Mouse (Mus musculus) forebrain, embryonic 14.5 days (tissue): ENCODE data around the gene Tbx10. TPM values are rescaled to one million over a fixed set of nuclear protein-coding genes. Genes with fewer than 3 reads are reported as not detected.

Experiments
- ATAC-seq: fragments of 200-750 bp; cut with Nextera tagmentation; 2 replicates; pipeline ENCODE4 v1.8.0; 2017; ENCODE audit warnings: mild to moderate bottlenecking, moderate library complexity
- DNase-seq: peaks from one replicate; pipeline ENCODE4 v3.0.0-alpha.2; 2015; ENCODE audit warnings: low spot score
- H3K27ac ChIP-seq: fragments of 300-500 bp; sonication (generic); 2 replicates; pipeline ENCODE4 v1.5.1; 2014; ENCODE audit warnings: low read depth, mild to moderate bottlenecking, control low read depth, low read length, moderate library complexity
- H3K27me3 ChIP-seq: fragments of 300-500 bp; sonication (generic); replicated peaks from 2 replicates; pipeline ENCODE4 v1.6.1; 2014; ENCODE audit warnings: low read length, control low read depth, mixed read lengths; ENCODE audit not compliant: control insufficient read depth, insufficient read depth
- H3K36me3 ChIP-seq: fragments of 300-500 bp; sonication (generic); 2 replicates; pipeline ENCODE4 v1.6.1; 2014; ENCODE audit warnings: low read length, control low read depth; ENCODE audit not compliant: control insufficient read depth, insufficient read depth
- H3K4me1 ChIP-seq: fragments of 300-500 bp; sonication (generic); 2 replicates; pipeline ENCODE4 v1.6.1; 2014; ENCODE audit warnings: antibody characterized with exemption, low read length, control low read depth; ENCODE audit not compliant: control insufficient read depth, insufficient read depth
- H3K4me2 ChIP-seq: fragments of 300-500 bp; sonication (generic); 2 replicates; pipeline ENCODE4 v1.6.1; 2014; ENCODE audit warnings: mild to moderate bottlenecking, control low read depth, low read length
- H3K4me3 ChIP-seq: fragments of 300-500 bp; sonication (generic); 2 replicates; pipeline ENCODE4 v1.5.1; 2014; ENCODE audit warnings: low read depth, low read length, control low read depth
- H3K9ac ChIP-seq: fragments of 300-500 bp; sonication (generic); 2 replicates; pipeline ENCODE4 v1.6.1; 2014; ENCODE audit warnings: mild to moderate bottlenecking, low read length, control low read depth, moderate library complexity
- H3K9me3 ChIP-seq: fragments of 300-500 bp; sonication (generic); replicated peaks from 2 replicates; pipeline ENCODE4 v1.6.1; 2016; ENCODE audit warnings: low read length, control low read depth, mixed read lengths; ENCODE audit not compliant: control insufficient read depth
- WGBS: fragments of 180-500 bp; shearing (Covaris S2); extraction: QIAGEN DNeasy Blood & Tissue Kit; methylation state at CpG from one replicate; pipeline ENCODE4 v1.1.7; 2014; 5-methylcytosine and 5-hydroxymethylcytosine counted together
- polyA plus RNA-seq: library from polyadenylated mRNA; unstranded; fragments of >200 nt; fragmentation: Nextera tagmentation; extraction: Ambion mirVana; gene quantifications from 2 replicates; pipeline ENCODE4 v1.2.1, GENCODE M21; 2014

Gene Tbx10
- polyA plus RNA-seq, 1 experiment from 2014 or later: not detected

DNA sequence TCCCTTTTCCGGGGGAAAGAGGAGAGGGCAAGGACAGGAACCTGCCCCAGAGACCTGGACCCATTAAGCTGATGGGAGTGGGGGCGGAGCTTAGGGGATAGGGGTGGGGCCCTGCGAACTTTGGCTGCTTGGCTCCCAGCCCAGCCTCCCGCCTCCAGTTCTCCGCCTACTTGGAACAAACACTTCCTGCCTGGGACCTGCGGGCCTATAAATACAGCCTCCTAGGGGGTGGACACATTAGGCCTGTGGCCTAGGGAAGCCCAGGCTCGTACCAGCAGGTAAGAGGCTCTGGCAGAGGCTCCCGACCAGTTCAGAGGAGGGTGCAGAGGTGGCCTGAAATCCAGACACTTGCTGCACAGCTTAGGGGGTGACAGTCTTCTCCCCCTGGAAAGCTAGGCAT, 6.2 kb upstream of the Tbx10 start, which contains the start of gene Acy3:
Gene Acy3, plus strand, starts transcription at position 237 of the 400 bp plus-strand sequence.
- no peaks in the 10 kb centered on the region for H3K9me3 ChIP-seq
- H3K4me1 ChIP-seq: no peaks in the 10 kb centered on the region
- 18% methylated on average over 8 of the region's 8 CpGs for WGBS
- peak; percentile 33 for DNase-seq
- H3K9ac ChIP-seq: no peak within 1 kb of the TSS
- H3K27me3 ChIP-seq: no peaks in the 10 kb centered on the region
- no peak within 1 kb of the TSS for H3K4me3 ChIP-seq
- ATAC-seq: no peak
- no peak within 1 kb of the TSS for H3K27ac ChIP-seq
- no peak within 1 kb of the TSS for H3K4me2 ChIP-seq
- no peaks in the 10 kb centered on the region for H3K36me3 ChIP-seq

DNA sequence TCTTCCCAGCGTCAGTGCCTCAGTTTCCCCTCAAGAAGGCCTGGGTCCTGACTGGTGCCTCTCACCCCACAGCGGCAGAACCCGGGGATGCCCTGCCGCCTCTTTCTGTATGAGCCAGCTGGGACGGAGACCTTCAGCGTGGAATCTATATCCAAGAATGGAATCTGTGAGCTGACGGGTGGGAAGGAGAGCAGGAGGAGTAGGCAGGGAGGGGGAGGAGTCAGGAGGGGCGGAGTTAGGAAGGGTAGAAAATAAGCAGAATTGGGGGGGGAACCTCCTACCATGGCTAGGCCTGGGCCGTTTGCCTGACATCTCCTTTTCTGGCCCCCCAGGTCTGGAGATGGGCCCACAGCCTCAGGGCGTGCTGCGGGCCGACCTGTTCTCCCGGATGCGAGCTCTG, 4.5 kb upstream of the Tbx10 start:
- Histone ChIP-seq H3K4me2 (no peak overlapping the region), H3K36me3 (no peaks in the 10 kb centered on the region), H3K27me3 (no peaks in the 10 kb centered on the region), H3K4me3 (no peak overlapping the region), H3K27ac (no peak overlapping the region), H3K4me1 (no peaks in the 10 kb centered on the region), H3K9me3 (no peaks in the 10 kb centered on the region), H3K9ac (no peak overlapping the region)
- ATAC-seq (no peak), DNase-seq (no peak)
- 88% methylated on average over 14 of the region's 14 CpGs for WGBS

DNA sequence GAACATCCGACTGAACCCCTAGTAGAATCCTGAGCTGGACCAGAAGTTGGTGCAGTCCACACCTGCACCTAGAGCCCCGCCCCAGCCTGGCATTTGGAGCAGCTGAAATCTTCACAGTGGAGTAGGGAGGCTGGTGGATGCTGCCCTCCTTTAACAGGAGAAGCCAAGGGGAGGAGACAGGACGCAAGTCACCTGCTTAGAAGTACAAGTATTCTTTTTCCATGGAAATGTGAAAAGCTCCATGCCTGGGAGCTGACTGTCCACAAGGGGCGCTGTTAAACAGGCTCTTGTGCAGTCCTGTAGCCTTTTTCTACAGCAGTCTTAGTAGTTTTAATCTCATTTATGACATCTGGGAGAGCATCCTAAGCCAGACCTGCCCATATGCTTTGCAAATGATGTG, 3.8 kb upstream of the Tbx10 start:
- no peak overlapping the region for H3K4me2 ChIP-seq
- no peaks in the 10 kb centered on the region for H3K4me1 ChIP-seq
- ATAC-seq: no peak
- H3K9me3 ChIP-seq: no peaks in the 10 kb centered on the region
- 86% methylated on average over 4 of the region's 4 CpGs for WGBS
- no peaks in the 10 kb centered on the region for H3K27me3 ChIP-seq
- H3K9ac ChIP-seq: no peak overlapping the region
- DNase-seq: no peak
- no peak overlapping the region for H3K4me3 ChIP-seq
- no peak overlapping the region for H3K27ac ChIP-seq
- no peaks in the 10 kb centered on the region for H3K36me3 ChIP-seq

- ATAC-seq (no peak), DNase-seq (no peak)
- H3K9me3 ChIP-seq: no peaks in the 10 kb centered on the region
- H3K27me3 ChIP-seq: no peaks in the 10 kb centered on the region
- H3K4me3 ChIP-seq: no peak overlapping the region
- 76% methylated on average over 6 of the region's 6 CpGs for WGBS
- H3K27ac ChIP-seq: no peak overlapping the region
- H3K9ac ChIP-seq: no peak overlapping the region
- H3K4me2 ChIP-seq: no peak overlapping the region
- no peaks in the 10 kb centered on the region for H3K4me1 ChIP-seq
- H3K36me3 ChIP-seq: no peaks in the 10 kb centered on the region
Measured at GRCm38 (mm10) chr19:3990804-3991203, 1.7 kb upstream of the Tbx10 start.

DNA sequence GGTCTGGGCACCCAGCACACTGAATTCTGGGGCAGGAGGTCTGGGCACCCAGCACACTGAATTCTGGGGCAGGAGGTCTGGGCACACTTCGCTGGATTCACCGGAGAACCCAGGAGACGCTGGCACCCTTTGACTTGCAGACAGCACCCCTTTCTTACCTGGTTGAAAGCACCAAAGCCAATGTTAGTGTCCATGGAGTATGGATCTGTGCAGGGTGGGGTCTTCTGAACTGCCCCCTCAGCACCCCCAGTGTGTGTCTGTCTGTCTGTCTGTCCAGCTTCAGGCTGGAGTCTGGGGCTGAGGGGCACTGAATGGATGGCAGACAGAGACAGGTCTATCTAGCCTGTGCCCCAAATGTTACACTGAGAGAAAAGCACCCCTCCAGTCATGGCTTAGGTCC, 990 bp upstream of the Tbx10 start:
- no peaks in the 10 kb centered on the region for H3K36me3 ChIP-seq
- ATAC-seq (no peak), DNase-seq (no peak)
- H3K9me3 ChIP-seq: no peaks in the 10 kb centered on the region
- no peaks in the 10 kb centered on the region for H3K27me3 ChIP-seq
- no peak overlapping the region for H3K4me3 ChIP-seq
- H3K27ac ChIP-seq: no peak overlapping the region
- no peak overlapping the region for H3K9ac ChIP-seq
- WGBS: 98% methylated on average over 3 of the region's 3 CpGs
- H3K4me1 ChIP-seq: no peaks in the 10 kb centered on the region
- H3K4me2 ChIP-seq: no peak overlapping the region

DNA sequence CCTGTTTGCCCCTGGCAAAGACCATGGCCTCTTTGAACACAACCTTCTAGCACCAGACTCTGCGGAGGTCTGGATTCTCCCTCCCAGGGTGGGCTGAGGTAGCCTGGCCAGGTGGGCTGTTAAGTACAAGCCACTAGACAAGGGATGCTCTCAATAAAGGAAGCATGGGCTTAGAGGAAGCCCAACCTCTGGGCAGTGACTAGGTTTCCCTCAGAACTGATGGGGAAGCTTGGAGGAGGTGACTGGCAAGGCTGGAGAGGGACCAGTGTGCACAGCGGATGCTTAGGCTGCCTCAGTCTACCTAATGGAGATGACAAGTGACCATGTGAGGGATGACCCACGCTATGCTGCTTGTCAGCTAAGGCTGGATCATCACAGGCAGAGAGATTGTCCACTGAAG, 586 bp upstream of the Tbx10 start:
- Histone ChIP-seq H3K4me2 (no peak overlapping the region), H3K9ac (no peak overlapping the region), H3K27me3 (no peaks in the 10 kb centered on the region), H3K4me1 (no peaks in the 10 kb centered on the region), H3K4me3 (no peak overlapping the region), H3K36me3 (no peaks in the 10 kb centered on the region), H3K27ac (no peak overlapping the region), H3K9me3 (no peaks in the 10 kb centered on the region)
- 82% methylated on average over 3 of the region's 3 CpGs for WGBS
- ATAC-seq: no peak
- DNase-seq: no peak

- DNase-seq: no peak
- H3K36me3 ChIP-seq: no peaks in the 10 kb centered on the region
- 73% methylated on average over 6 of the region's 6 CpGs for WGBS
- H3K4me3 ChIP-seq: no peak overlapping the region
- no peaks in the 10 kb centered on the region for H3K9me3 ChIP-seq
- H3K27ac ChIP-seq: no peak overlapping the region
- peaks cover 4% of the 10 kb centered on the region for H3K4me1 ChIP-seq
- ATAC-seq: no peak
- H3K27me3 ChIP-seq: no peaks in the 10 kb centered on the region
- H3K9ac ChIP-seq: no peak overlapping the region
- H3K4me2 ChIP-seq: no peak overlapping the region
Measured at GRCm38 (mm10) chr19:3994932-3995331, 2.4 kb downstream of the Tbx10 start.

GRCm38 (mm10) chr19:3995505-3995904, 3.0 kb downstream of the Tbx10 start:
- no peak for ATAC-seq
- Histone ChIP-seq H3K4me1 (peaks cover 4% of the 10 kb centered on the region), H3K27me3 (no peaks in the 10 kb centered on the region), H3K36me3 (no peaks in the 10 kb centered on the region), H3K4me2 (no peak overlapping the region), H3K9me3 (no peaks in the 10 kb centered on the region), H3K9ac (no peak overlapping the region), H3K4me3 (no peak overlapping the region), H3K27ac (no peak overlapping the region)
- DNase-seq: no peak
- 90% methylated on average over 3 of the region's 3 CpGs for WGBS

GRCm38 (mm10) chr19:3996106-3996505, 3.6 kb downstream of the Tbx10 start:
- no peak overlapping the region for H3K4me2 ChIP-seq

More at GRCm38 (mm10) chr19:3996106-3996505, 3.6 kb downstream of the Tbx10 start:
- Histone ChIP-seq H3K4me1 (peaks cover 6% of the 10 kb centered on the region), H3K27me3 (no peaks in the 10 kb centered on the region), H3K9ac (no peak overlapping the region), H3K9me3 (no peaks in the 10 kb centered on the region), H3K27ac (no peak overlapping the region), H3K4me3 (no peak overlapping the region), H3K36me3 (no peaks in the 10 kb centered on the region)
- 75% methylated on average over 7 of the region's 7 CpGs for WGBS
- DNase-seq: no peak
- ATAC-seq: no peak
